Mouse (Mus musculus) lung, postnatal 14 days (tissue): ENCODE measurements around the gene Sbf1.
A peak's percentile ranks its signal among the peaks of the same experiment; 100 is the strongest.

ENCODE experiments used
- DNase-seq: peaks from one replicate; pipeline ENCODE4 v3.0.0; 2021

The Sbf1 gene

DNA sequence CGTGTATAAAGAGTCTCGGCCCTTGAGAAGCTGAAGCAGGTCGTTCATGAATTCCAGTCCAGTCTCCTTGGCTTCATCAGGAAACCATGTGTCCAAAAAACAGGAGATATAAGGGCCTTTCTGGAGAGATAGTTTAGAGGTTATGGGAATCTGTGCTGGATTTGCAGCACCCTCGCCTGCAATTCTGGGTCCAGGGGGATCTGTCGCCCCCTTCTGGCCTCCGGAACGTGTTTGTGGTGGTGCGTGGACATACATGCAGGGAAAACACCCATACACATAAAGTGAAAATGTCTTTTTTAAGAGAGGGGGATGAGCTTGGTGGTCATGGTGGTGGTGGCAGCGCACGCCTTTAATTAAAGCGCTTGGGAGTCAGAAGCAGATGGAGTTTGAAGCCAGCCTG lies 1.0 kb upstream of the Sbf1 start:
- no peak for DNase-seq

DNA sequence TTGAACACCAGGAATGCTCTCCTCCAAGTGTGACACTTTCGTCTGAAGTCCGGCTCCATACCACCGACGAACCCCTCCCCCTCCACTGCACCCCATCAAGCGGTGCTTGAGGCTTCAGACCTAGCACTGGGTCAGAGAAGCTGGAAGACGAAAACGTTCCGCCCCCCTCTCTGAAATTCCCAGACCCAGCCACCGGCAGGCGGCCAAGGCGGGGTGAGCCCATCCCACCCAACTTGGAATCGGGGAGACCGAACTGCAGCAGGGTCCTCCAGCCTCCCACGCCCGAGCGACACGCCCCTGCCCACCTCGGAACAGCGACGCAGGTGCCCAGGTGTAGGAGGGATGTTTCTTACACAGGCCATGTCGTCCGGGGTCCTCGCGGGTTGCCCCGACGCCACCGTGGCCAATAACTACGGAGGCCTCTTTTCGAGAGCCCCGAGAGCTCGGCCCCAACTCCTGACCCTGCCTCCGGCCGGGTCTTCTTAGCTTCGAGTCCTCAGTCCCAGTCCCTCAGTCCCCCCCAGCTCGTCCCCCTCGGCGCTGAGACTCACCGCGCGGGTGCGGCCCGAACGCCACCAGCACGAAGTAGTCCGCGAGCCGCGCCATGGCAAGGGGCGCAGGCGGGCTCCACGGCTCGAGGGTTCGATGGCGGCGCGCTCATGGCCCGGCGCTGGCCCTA lies 461 bp downstream of the Sbf1 start:
- peak; percentile 19 for DNase-seq

- DNase-seq, result no peak
Observed at GRCm38 (mm10) chr15:89314107-89314506, 1.0 kb downstream of the Sbf1 start.

DNA sequence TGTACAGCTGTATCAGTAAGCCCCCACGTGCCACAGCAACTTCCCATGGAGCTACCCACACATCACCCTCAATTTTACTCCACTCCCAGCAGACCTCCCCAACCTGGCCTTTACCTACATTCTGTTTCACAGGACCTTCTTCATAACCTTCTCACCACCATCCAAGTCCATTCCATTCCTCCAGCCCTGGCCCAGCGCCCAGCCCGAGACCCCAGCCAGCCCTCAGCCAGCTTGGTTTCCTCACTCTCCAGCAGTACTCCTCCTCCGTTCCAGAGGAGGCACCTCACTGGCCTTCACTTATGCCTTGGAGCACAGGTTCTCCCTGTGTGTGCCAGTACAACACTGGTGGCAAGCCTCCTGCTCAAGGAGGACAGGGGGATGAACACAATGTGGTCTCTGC lies 1.8 kb downstream of the Sbf1 start:
- DNase-seq, result no peak

- peak; percentile 24 for DNase-seq
Observed at GRCm38 (mm10) chr15:89309962-89310498, 5.1 kb downstream of the Sbf1 start.

- DNase-seq, result no peak
Observed at GRCm38 (mm10) chr15:89308406-89309139, 6.5 kb downstream of the Sbf1 start.

DNA sequence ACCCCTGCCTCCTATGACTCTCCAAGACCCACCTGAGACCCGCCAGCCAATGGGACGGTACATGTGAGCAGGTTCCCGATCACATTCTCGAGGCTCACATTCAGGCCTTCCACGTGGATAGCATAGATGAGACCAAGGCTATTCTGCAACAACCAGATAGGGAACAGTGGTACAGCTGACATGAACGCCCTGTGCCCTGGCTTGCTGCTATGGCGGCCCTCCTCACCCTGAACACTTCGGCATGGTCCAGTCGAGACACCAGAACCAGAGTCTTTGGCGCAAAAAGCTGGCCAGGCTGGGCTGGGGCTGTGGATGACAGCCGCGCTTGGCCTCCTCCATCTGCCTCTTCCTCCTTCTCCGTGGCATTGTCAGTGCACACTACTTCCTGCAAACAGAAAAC lies 7.7 kb downstream of the Sbf1 start:
- no peak for DNase-seq

- DNase-seq, result no peak
Observed at GRCm38 (mm10) chr15:89305966-89306365, 9.1 kb downstream of the Sbf1 start.

GRCm38 (mm10) chr15:89300600-89300999 lies 14.5 kb downstream of the Sbf1 start:
- DNase-seq, result no peak

GRCm38 (mm10) chr15:89300180-89300579 lies 14.9 kb downstream of the Sbf1 start:
- DNase-seq, result no peak

DNA sequence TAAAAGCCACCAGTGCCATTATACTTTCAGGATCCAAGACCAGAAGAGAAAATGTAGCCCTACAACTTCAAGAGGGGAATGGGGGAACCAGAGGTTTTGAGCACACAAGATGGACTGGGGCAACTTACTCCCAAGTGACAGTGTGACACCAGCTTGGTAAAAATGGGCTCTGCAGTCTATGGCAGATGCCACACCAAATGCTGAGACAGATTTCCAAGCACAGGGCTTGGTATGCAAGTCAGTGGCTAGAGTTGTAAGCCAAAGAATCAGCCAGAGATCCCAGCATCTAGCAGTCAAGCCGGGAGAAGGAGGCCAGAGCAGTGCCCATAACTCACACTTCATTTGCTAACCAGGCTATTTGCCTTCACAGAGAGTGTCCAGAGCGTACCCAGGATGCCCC lies 17.4 kb downstream of the Sbf1 start:
- no peak for DNase-seq

- DNase-seq, result peak; percentile 44
Observed at GRCm38 (mm10) chr15:89296465-89296864, 18.6 kb downstream of the Sbf1 start.

- no peak for DNase-seq
Observed at GRCm38 (mm10) chr15:89295580-89296165, 19.4 kb downstream of the Sbf1 start.

- no peak for DNase-seq
Observed at GRCm38 (mm10) chr15:89293778-89294177, 21.3 kb downstream of the Sbf1 start.

- DNase-seq, result no peak
Observed at GRCm38 (mm10) chr15:89292795-89293194, 22.3 kb downstream of the Sbf1 start.

- DNase-seq, result no peak
Observed at GRCm38 (mm10) chr15:89291521-89291920, 23.6 kb downstream of the Sbf1 start.

DNA sequence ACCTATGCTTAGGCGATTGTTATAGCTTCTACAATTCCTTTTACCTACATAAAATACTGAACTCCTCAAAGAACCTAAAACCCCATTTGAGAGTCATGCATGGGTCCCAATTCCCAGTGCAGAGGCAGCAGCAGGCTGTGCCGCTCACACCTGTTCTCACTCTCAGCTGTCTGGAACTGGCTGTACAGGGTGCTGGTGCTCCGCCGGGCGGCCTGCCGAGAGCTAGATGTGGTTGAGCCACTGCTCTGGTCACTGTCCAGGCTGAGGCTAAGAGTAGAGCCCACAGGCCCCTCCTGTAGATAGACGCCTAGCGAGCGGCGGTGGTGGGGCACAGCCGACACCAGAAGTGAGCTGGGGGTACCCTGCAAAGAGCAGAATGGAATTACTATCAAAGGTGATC lies 25.7 kb downstream of the Sbf1 start:
- DNase-seq, result no peak

DNA sequence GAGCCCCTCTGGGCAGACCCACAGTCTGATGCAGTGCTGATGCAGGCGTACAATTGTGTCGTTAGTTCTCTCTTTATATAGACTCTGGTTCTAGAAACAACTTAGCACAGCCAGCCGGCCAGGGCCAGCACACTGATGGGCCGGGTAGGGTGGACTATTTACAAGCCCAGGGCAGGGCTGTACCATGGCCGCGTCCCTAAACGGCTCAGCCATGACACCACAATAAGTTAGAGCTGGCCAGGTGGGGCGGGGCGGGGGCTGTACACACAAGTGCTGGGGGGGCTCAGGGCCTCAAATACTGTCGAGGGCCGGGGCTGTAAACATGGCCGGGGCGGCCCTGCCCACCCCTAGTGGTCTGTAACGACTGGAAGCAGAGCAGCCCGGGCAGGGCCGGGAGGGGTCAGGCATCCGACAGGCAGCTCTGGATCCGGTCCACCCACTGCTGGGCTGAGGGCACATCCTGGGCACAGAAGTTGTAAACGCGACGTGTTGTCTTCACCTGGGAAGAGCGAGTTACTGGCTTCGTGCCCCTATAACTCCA lies 26.8 kb downstream of the Sbf1 start:
- DNase-seq, result no peak

GRCm38 (mm10) chr15:89286582-89286981 lies 28.5 kb downstream of the Sbf1 start:
- no peak for DNase-seq

DNA sequence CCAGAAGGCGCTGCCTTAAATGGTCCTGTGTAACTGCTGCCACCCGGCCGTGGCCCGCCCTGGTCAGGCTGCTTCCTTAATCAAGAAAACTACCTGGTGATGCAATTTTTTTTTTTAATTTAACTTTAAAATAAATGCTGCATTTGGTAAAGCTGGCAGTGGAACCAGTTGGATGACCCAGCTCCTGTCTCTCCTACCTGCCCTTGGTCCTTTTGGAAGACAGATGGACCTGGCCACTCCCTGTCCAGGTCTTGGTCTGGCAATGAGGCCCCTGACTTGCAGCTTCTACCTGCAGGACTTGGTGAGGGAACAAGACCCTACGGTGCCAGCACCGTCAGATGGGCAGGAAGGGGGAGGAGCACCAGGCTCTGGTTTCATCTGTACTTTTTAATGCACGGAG lies 29.0 kb downstream of the Sbf1 start:
- no peak for DNase-seq

DNA sequence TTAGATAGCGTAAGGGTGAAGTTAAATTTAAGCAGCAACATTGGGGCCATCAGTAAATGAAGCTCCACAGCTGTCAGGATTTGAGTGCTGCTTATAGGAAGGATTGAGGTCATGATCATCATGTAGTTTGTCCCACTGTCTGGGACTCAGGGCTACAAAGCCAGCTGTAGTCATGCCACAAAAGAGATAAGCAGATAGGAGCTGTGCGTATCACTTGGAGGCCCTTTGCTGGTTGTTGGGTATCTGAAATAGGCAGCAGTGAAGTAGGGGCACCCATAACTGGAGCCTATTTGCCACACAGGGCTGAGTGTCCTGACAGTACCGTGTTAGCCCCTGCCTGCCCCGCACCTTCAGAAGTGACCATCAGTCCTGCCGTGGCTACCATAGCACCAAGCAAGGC lies 29.6 kb downstream of the Sbf1 start:
- DNase-seq, result no peak

DNA sequence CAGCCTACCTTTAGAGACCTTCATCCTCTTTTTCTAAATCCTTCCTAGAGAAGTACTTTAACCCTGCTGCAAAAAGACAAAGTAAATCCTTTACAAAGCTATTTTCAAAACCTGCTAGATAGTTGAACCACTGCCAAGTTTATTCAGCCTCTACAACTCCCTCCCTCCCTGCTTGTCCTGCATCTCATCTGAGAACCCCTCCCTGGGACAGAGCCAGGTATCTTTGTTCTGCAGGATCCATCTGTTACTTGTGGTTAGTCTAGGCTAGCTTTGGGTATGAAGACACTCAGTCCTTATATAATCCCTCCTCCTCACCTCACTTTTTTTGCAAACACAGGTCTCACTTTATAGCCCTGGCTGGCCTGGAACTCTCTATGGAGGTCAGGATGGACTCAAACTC lies 30.1 kb downstream of the Sbf1 start:
- no peak for DNase-seq

DNA sequence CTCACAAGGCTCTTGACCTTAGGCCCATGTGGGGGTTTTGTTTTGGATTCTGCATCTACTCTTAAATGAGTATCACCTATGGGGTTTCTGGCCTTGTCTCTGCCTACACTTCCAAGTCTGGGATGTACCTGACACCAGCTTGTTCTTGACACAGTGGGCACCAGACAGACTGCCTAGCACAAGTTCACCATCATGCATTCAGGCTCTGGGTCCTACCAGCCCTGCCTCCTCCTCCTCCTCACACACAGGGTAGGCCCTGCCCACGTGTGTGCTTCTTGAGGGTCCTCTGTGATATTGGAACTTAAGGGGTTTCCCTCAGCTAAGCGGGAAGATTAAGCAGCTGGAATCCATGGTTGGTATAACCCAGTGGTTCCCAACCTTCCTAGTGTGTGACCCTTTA lies 31.0 kb downstream of the Sbf1 start:
- DNase-seq, result no peak

- no peak for DNase-seq
Observed at GRCm38 (mm10) chr15:89282546-89282945, 32.6 kb downstream of the Sbf1 start.
